Mouse (Mus musculus) cerebellum, adult 9-10 months (tissue): ENCODE results near the gene Stap2.
A peak's percentile ranks its signal among the peaks of the same experiment; 100 is the strongest.

ENCODE experiments used
- DNase-seq: peaks from one replicate; pipeline ENCODE4 v3.0.0; 2022

Gene Stap2

DNA sequence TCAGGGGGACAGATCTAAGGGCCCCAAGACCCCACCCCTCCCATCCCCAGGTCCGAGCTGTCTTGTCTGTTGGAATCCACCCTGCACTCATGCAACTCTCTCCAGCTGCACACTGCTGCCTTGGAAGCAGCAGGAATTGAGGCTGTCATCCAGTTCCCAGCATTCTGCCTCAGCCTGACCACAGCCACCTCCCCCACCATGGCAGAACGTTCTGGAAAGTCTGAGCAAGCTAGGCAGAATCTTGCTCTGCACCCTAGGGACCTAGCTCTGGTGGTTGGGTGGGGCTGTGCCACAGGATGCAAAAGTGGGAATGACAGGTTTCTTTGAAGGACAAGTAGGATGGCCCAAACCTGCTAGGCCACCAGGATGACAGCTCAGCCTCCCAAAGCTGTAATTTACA lies 19.1 kb upstream of the Stap2 start:
- DNase-seq, result no peak

- DNase-seq, result no peak
Observed at GRCm38 (mm10) chr17:56023386-56023785, 18.0 kb upstream of the Stap2 start.

DNA sequence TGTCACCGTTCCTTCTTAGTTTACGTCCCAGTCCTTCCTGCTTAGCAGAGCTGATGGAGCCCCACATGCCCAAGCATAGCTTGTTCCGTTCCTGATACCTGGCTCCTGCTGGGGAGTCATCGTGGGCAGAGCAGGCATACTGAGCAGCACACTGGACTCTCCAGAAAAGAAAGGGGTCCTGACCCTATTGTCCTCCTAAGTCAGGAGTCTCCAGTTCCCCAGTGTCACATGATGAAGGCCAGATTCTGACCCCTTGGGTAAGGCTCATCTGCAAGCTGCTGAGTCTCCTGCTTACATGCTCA lies 17.6 kb upstream of the Stap2 start:
- DNase-seq, result no peak

DNA sequence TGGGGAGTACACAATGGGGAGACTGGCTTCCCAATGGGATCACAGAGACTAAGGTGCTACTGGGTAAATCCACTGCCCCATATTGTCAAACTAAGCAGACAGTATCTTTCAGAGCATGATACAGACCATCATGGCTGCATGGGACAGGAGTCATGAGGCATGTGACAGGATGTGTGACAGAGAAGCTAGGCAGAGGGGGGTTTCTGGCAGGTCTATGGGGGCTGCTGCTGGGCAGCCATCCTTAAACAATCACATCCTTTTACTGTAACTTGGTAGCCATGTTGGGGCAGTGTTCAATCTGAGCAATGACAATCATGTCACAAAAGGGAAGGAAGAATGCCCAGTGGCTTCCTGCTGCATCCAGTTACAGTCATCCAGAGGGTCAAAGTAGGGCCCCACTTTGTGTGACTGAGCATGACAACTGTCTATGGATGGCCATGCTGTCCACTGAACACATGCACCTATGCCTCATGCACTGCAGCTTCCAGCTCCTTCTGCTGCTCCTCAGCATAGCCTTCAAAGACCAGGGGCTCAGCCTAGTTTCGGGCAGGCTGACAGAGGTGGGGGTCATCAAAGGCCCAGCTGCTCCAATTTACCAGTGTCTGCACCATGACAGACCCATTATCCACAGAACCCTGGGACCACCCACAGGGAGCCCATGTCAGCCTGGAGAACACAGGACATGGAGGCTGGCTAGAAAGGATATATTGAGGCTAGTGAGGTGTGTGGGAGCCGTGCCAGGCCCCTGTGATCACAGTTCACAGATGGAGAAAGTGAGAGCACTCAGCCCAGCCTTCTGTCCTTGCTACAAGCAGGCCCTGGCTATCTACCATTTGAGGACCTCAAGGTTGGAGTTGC lies 17.0 kb upstream of the Stap2 start:
- DNase-seq, result peak; percentile 66

DNA sequence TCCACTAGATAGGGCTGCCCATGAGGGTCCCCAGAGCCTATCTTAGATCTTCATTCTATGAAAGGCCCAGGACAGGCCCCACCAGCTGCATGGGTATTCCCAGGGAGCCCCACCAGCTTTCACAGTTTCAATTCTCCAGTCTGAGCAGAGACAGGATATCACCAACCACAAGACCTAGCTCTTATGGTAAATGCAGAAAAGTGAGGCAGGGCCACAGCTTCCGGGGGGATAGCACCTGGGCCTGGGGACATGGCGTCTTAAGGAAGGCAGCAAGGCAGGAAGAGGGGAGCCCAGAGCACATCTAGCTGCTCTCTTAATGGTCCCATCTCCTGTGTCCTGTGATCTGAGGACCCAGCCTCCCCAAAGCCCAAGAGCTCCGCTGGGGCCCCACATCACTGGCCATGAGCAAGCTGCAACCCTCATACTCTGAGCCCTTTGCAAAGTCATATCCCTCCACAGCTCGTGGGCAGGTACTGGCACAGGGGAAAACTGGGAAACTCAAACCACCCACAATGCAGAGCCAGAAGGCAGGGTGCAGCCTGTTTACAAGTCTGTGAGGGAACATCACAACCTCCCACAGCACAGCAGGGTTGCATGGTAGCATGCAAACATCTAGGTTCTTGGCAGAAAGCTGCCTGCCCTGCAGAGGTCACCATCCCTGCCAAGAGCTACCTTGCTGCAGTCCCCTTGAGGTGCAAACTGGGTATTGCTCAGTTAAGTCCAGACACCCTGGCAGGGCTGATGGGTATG lies 16.0 kb upstream of the Stap2 start:
- no peak for DNase-seq

GRCm38 (mm10) chr17:56020400-56021084 lies 15.2 kb upstream of the Stap2 start:
- DNase-seq, result no peak

GRCm38 (mm10) chr17:56018347-56019131 lies 13.2 kb upstream of the Stap2 start:
- peak; percentile 87 for DNase-seq

DNA sequence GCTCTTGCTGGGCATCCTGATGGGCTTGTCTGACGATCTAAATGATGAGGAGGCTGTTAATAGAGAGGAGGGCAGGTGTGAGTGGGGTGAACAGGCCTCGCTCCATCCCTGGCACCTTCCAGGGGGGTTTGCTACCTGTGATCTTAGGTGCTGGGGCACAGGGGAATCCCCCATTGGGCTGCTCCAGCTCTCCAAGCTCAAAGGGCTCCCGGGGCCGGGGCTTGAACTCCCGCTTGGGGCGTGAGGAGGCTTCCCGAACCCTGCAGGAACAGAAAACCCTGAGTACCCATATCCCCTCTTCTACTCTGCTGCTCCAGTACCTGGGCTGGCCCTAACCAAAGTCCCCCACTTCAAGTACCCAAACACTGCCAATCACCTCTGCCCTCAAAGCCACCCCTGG lies 12.5 kb upstream of the Stap2 start:
- peak; percentile 62 for DNase-seq

- DNase-seq, result peak; percentile 63
Observed at GRCm38 (mm10) chr17:56016793-56017785, 11.7 kb upstream of the Stap2 start.

DNA sequence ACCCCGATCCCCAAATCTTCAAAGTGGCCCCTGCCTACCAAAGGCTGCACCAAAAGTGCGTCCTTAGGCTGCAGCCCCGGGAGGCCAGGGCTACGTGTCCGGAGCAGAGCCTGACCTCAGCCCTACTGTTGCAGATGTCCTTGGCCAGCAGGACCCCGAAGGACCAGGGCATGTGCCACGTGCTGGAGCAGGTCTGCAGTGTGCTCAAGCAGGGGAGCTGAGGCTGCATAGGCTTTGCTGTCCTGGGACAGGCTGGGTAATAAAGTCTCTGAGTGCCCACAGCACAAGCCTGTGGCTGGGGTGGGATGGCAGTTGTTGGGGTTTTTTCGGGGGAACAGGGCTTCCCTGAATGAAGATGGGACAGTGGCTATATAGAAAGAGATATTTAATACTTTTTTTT lies 11.0 kb upstream of the Stap2 start:
- no peak for DNase-seq

- no peak for DNase-seq
Observed at GRCm38 (mm10) chr17:56015293-56015692, 9.9 kb upstream of the Stap2 start.

- peak; percentile 65 for DNase-seq
Observed at GRCm38 (mm10) chr17:56011441-56011840, 6.1 kb upstream of the Stap2 start.

DNA sequence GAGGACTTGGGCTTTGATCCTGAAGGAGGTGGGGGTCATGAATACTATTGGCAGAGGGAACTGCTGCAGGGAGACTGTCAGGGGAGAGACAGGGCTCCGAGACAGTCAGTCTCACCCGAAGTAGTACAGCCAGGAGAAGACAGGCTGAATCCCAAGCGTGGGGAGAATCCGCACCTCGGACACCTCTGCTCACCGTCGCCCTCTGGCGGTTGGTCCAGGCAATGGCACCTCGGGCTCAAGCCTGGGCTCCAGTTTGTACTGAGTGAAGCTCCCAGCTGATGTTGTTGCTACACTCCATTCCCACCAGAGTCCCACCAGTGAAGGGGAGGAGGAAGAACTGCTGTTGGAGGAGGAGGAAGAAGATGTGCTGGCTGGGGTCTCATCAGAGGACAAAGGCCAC lies 5.3 kb upstream of the Stap2 start:
- DNase-seq, result peak; percentile 85

DNA sequence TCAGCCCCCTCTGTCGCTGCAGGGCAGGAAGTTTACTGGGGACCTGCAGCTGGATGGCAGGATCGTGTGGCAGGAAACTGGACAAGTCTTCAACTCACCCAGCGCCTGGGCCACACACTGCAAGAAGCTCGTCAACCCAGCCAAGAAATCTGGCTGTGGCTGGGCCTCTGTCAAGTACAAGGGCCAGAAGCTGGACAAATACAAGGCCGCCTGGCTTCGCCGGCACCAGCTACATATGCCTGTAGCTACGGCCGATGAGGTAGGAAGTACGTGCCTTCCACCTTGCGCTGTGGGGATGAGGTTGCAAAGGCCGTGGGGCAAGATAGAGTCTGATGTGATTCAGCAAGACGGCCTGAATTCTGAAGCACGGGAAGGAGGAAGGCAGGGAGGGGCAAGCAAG lies 4.9 kb upstream of the Stap2 start:
- DNase-seq, result peak; percentile 61

GRCm38 (mm10) chr17:56009962-56010240 lies 4.5 kb upstream of the Stap2 start:
- no peak for DNase-seq

DNA sequence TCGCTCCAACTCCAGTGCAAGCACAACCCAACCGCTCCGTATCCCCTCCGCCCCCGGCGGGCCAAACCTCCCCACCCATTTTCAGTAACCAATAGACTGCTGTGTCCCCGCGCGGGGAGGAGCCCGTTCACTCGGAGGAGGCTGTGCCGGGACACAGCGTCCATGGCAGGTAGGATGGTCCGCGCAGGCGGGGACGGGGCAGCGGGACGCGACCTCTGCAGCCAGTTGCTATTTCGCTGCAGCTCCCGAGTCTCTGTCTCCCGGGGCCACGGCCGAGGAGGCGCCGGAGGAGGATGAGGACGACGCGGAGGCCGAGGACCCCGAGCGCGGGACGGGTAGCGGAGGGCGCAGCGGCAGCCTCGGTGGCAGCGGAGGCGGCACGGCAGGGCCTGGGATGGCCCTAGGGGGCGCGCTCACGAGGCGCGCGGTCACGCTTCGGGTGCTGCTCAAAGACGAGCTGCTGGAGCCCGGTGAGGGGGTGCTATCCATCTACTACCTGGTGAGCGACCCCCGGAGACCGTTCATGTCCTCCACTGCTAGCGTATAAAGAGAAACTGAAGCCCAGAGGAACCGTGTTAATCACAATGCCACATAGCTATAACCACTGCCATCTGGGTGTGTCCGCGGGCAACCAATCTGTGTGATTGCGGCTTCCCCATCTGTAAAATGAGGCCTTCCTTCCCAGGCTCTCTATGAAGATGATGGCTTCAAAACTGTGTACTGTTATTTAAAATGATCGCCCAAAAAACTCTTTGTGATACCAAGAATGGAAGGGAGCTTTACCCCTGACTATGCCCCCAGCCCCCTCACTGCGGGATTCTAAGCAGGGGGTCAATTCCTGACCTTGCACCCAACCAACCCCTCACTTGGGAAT lies 3.9 kb upstream of the Stap2 start:
- peak; percentile 93 for DNase-seq

DNA sequence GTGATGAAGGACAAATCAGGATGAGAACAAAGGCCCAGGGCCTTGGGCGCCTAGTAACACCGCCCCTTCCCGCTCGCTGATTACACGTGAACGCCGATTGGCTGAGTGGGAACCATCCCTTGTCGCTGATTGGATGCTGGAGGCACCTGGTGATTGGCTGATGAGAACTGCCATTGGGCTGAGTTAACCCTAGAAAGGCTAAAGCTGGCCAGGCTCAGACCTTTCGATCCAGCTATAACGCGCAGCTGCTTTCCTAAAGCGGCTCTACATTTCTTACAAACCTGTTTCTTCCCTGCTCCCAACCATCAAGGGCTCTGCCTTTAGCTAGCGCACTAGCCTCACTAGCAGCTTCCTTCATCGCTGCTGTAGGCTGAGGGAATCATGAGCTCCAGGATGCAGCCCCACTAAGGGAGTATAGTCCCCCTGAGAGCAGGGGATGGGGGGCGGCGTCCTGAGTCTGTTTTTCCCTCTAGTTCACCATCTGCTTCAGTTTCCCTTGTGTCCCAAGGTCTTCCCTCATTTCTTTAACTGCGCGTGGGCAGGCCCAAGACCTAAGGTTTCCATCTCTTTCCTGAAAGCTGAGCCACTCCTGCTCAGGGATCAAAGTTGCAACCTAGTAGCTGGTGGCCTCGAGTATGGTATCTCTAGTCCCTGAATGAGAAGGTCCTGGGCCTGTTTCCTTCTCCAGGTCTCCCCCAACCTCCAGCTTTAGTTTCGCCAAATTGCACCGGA lies 3.1 kb upstream of the Stap2 start:
- DNase-seq, result peak; percentile 95

DNA sequence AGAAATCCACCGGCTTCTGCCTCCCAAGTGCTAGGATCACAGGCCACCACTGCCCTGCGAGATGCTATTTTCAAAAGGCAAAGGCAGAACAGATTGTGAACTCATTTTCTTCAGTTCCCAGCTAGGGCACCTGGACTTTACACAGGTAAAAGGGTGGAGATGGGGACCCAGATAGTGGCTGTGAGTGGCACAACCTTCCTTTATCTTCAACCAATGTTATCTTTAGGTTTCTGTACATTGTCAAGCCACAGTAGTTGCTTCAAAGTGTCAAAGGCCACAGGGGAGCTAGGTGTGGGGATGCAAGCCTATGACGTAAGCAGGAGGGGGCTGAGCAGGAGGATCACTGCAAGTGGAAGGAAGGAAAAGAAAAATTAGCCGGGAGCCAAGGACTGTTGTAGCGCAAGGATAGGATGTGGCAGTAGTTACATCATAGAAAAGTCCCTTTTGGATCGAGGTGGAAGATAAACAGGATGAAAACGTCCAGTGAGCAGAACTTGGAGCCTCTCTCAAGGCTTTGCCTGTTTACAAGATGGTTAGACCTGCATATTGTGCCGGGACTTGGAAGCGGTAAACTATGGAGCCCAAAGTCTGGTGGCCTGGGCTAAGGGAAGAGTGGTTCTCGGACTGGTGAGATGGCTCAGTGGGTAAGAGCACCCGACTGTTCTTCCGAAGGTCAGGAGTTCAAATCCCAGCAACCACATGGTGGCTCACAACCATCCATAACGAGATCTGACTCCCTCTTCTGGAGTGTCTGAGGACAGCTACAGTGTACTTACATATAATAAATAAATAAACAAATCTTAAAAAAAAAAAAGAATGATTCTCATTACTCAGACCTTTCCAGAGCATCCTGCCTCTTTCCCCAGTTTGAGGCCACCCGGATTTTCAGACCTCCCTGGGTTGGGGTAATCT lies 2.3 kb upstream of the Stap2 start:
- peak; percentile 62 for DNase-seq

DNA sequence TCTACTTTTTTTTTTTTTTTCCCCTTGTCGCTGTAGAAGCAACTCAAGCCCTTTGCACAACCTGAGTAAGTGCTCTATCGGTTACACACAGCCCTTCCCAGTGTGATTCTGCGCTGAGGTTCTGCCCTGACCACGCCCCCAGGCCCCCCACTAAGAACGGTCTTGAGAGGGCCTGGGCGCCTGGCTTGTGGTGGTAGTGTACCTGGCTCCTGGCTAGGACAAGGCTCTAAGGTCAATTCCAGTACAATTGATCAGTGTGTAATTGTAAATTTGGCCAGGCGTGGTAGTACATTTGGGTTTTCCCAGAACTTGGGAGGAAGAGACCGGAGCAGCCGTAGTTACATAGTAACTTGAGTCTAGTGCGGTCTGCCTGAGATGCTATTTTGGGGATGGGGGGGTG lies 1.6 kb upstream of the Stap2 start:
- peak; percentile 68 for DNase-seq
